Mouse (Mus musculus) heart, embryonic 14.5 days (tissue): Measurements from ENCODE around the gene Carhsp1. TPM values are rescaled to one million over a fixed set of nuclear protein-coding genes. Genes with fewer than 3 reads are reported as not detected.

Experiments
- ATAC-seq: fragments of 200-750 bp; cut with Nextera tagmentation; 2 replicates; pipeline ENCODE4 v1.8.0; 2017; ENCODE audit warnings: low read depth, moderate TSS enrichment; ENCODE audit not compliant: insufficient number of reproducible peaks, insufficient read depth, low FRiP score
- H3K27ac ChIP-seq, 2 experiments: fragments of 200-500 bp in 1 of 2; fragments of 300-500 bp in 1 of 2; sonication (generic) in 1 of 2; replicated peaks in 1 of 2; 2 replicates each; pipeline ENCODE4 v1.5.1; 2012 to 2014; ENCODE audit warnings: low read depth in 2 of 2, low read length in 2 of 2, control low read depth in 1 of 2, mild to moderate bottlenecking in 1 of 2, mixed read lengths in 1 of 2; ENCODE audit not compliant: control insufficient read depth in 1 of 2, insufficient read depth in 1 of 2
- H3K27me3 ChIP-seq: fragments of 300-500 bp; sonication (generic); 2 replicates; pipeline ENCODE4 v1.6.1; 2014; ENCODE audit warnings: mild to moderate bottlenecking, low read length, control low read depth; ENCODE audit not compliant: control insufficient read depth, insufficient read depth
- H3K36me3 ChIP-seq: fragments of 300-500 bp; sonication (generic); 2 replicates; pipeline ENCODE4 v1.6.1; 2014; ENCODE audit warnings: mild to moderate bottlenecking, control low read depth, low read length, mixed read lengths; ENCODE audit not compliant: control insufficient read depth, insufficient read depth
- H3K4me1 ChIP-seq, 2 experiments: fragments of 200-500 bp in 1 of 2; fragments of 300-500 bp in 1 of 2; sonication (generic) in 1 of 2; 2 replicates each; pipeline ENCODE4 v1.6.1; 2012 to 2014; ENCODE audit warnings: low read length in 2 of 2, control low read depth in 1 of 2, mixed read lengths in 1 of 2; ENCODE audit not compliant: control insufficient read depth in 2 of 2, insufficient read depth in 2 of 2
- H3K4me2 ChIP-seq: fragments of 300-500 bp; sonication (generic); 2 replicates; pipeline ENCODE4 v1.6.1; 2014; ENCODE audit warnings: mild to moderate bottlenecking, low read length
- H3K4me3 ChIP-seq, 2 experiments: fragments of 200-500 bp in 1 of 2; fragments of 300-500 bp in 1 of 2; sonication (generic) in 1 of 2; 2 replicates each; pipeline ENCODE4 v1.5.1; 2012 to 2014; ENCODE audit warnings: low read length in 2 of 2, mild to moderate bottlenecking in 2 of 2, control low read depth in 1 of 2, low read depth in 1 of 2, moderate library complexity in 1 of 2; ENCODE audit not compliant: control insufficient read depth in 1 of 2, insufficient read depth in 1 of 2
- H3K9ac ChIP-seq: fragments of 300-500 bp; sonication (generic); 2 replicates; pipeline ENCODE4 v1.6.1; 2014; ENCODE audit warnings: mild to moderate bottlenecking, low read length
- H3K9me3 ChIP-seq: fragments of 300-500 bp; sonication (generic); 2 replicates; pipeline ENCODE4 v1.6.1; 2016; ENCODE audit warnings: low read length, control low read depth; ENCODE audit not compliant: control insufficient read depth
- WGBS: fragments of 180-500 bp; shearing (Covaris S2); extraction: QIAGEN DNeasy Blood & Tissue Kit; methylation state at CpG from one replicate; pipeline ENCODE4 v1.1.7; 2014; 5-methylcytosine and 5-hydroxymethylcytosine counted together
- polyA plus RNA-seq: library from polyadenylated mRNA; unstranded; fragments of >200 nt; fragmentation: Nextera tagmentation; extraction: Ambion mirVana; gene quantifications from 2 replicates; pipeline ENCODE4 v1.2.1, GENCODE M21; 2014

Gene Carhsp1
- polyA plus RNA-seq, 1 experiment from 2014 or later = 31.3 TPM

- Histone ChIP-seq H3K9ac (no peak overlapping the region), H3K4me1 (no peaks in the 10 kb centered on the region), H3K9me3 (no peaks in the 10 kb centered on the region), H3K4me2 (no peak overlapping the region), H3K36me3 (peaks cover 97% of the 10 kb centered on the region), H3K4me3 (no peak overlapping the region), H3K27ac (no peak overlapping the region), H3K27me3 (no peaks in the 10 kb centered on the region)
- 74% methylated on average over 4 of the region's 4 CpGs for WGBS
- no peak for ATAC-seq
Observed at GRCm38 (mm10) chr16:8658349-8658748, 13.6 kb downstream of the Carhsp1 start.

DNA sequence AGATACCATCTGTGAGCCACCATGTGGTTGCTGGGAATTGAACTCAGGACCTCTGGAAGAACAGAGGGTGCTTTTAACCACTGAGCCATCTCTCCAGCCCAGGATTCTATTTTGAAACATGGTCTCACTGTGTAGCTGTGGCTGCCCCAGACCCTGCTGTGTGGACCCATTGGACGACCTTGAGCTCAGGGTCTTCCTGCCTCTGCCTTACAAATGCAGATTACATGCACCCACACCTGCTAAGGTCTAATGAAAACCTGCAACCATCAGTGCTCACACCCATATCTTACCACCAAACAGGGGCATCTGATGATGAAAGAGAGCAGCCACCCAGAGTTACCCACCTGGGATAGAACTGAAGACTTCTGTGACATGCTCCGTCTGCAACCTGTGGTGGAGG is 15.7 kb downstream of the Carhsp1 start:
- peaks cover 97% of the 10 kb centered on the region for H3K36me3 ChIP-seq
- ATAC-seq = no peak
- no peaks in the 10 kb centered on the region for H3K4me1 ChIP-seq
- H3K27me3 ChIP-seq = no peaks in the 10 kb centered on the region
- H3K4me3 ChIP-seq = no peak overlapping the region
- no peak overlapping the region for H3K4me2 ChIP-seq
- H3K9ac ChIP-seq = no peak overlapping the region
- 82% methylated on average over 2 of the region's 2 CpGs for WGBS
- no peaks in the 10 kb centered on the region for H3K9me3 ChIP-seq
- H3K27ac ChIP-seq = no peak overlapping the region

GRCm38 (mm10) chr16:8655599-8655998 is 16.4 kb downstream of the Carhsp1 start:
- Histone ChIP-seq H3K4me3 (no peak overlapping the region), H3K4me1 (no peaks in the 10 kb centered on the region), H3K27me3 (no peaks in the 10 kb centered on the region), H3K36me3 (peaks cover 98% of the 10 kb centered on the region), H3K9ac (no peak overlapping the region), H3K9me3 (no peaks in the 10 kb centered on the region), H3K27ac (no peak overlapping the region), H3K4me2 (no peak overlapping the region)
- 79% methylated on average over 9 of the region's 9 CpGs for WGBS
- ATAC-seq = no peak

DNA sequence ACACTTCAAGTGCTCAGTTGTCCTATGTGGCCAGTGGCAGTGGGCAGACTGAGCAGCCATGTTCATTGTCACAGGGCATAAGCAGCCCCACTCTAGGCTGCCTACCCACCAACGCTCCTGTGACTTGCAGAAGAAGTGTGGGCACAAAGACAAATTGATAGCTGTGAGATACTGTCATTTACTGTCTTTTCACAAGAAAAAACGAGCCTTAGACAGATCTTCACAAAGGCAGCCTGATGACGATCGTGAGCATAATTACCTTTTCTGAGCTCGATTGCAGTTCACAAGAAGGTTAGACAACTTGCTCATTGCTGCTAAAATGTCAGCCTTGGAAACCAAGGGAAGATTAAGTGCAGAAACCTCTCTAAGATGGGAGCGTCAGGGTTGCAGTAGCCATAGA is 16.8 kb downstream of the Carhsp1 start:
- Histone ChIP-seq H3K27me3 (no peaks in the 10 kb centered on the region), H3K36me3 (peaks cover 98% of the 10 kb centered on the region), H3K4me1 (no peaks in the 10 kb centered on the region), H3K4me2 (no peak overlapping the region), H3K9ac (no peak overlapping the region), H3K4me3 (no peak overlapping the region), H3K27ac (no peak overlapping the region), H3K9me3 (no peaks in the 10 kb centered on the region)
- WGBS = 87% methylated on average over 6 of the region's 6 CpGs
- ATAC-seq = no peak

DNA sequence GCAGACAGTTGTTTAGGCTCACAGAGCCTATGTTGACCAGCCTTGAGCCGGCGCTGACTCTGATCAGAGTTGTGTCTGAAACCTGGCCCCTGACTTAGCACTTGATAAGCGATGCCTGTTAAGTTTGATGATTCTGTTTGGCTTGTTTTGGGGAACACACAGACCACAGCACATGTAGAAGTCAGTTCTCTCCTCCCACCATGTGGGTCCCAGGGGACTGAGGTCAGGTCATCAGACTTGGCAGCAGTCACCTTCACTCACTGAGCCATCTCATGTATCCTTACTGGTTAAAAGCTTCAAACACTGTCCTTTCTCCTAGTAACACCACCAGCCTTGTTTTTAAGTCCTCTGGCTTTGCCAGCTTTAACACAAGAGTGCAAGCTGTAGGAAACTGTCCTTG is 21.9 kb downstream of the Carhsp1 start:
- H3K27ac ChIP-seq = no peak overlapping the region
- no peak overlapping the region for H3K9ac ChIP-seq
- H3K4me2 ChIP-seq = no peak overlapping the region
- H3K27me3 ChIP-seq = no peaks in the 10 kb centered on the region
- peaks cover 99% of the 10 kb centered on the region for H3K36me3 ChIP-seq
- ATAC-seq = no peak
- no peaks in the 10 kb centered on the region for H3K4me1 ChIP-seq
- H3K4me3 ChIP-seq = no peak overlapping the region
- no peaks in the 10 kb centered on the region for H3K9me3 ChIP-seq
- 91% methylated on average over 3 of the region's 3 CpGs for WGBS

DNA sequence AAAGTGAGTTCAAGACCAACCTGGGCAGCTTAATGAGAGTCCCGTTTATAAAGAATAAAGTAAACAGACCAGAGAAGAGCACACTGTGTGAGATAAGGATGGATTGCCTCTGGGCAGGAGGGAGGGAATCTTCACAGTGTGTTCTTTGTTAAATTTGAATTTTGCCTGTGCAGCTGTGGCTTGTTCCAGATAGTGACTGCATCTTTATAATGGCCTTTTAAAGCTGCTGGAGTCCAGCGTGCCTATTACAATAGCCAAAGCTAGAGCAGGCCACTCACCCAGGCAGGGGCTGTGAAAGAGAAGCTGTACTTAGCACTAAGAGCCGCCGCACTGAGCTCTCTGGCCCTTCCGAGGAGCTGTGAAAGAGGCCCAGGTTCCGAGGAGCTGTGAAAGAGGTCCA is 26.4 kb downstream of the Carhsp1 start:
- no peaks in the 10 kb centered on the region for H3K27me3 ChIP-seq
- no peak overlapping the region for H3K9ac ChIP-seq
- H3K4me3 ChIP-seq = no peak overlapping the region
- no peaks in the 10 kb centered on the region for H3K9me3 ChIP-seq
- ATAC-seq = no peak
- WGBS = 91% methylated on average over 6 of the region's 6 CpGs
- peaks cover 84% of the 10 kb centered on the region for H3K36me3 ChIP-seq
- H3K27ac ChIP-seq = no peak overlapping the region
- no peak overlapping the region for H3K4me2 ChIP-seq
- no peaks in the 10 kb centered on the region for H3K4me1 ChIP-seq

DNA sequence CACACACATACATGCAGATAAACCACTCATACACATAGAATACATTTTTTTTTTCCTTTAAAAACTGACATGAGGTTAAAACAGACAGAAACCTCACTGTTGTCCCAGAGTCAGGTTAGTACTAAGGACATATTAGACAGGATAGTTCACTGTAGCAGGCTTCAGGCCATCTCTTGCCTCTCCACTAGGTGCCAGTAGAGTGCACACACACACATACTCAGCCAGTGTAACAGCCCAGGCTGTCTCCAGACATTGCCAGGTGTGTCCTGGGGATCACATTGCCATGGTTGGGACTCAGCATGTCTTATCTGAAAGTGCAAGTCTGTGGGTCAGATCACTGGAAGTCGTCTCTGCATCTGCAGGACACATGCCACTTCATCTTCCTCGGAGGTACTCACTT is 28.1 kb downstream of the Carhsp1 start:
- H3K27ac ChIP-seq = no peak overlapping the region
- no peak overlapping the region for H3K4me3 ChIP-seq
- no peaks in the 10 kb centered on the region for H3K27me3 ChIP-seq
- H3K4me1 ChIP-seq = peaks cover 0 to 7% of the 10 kb centered on the region in 2 experiments; a peak in 2 of 4 replicates
- H3K36me3 ChIP-seq = peaks cover 67% of the 10 kb centered on the region
- H3K9ac ChIP-seq = no peak overlapping the region
- no peaks in the 10 kb centered on the region for H3K9me3 ChIP-seq
- 73% methylated on average over 2 of the region's 2 CpGs for WGBS
- no peak overlapping the region for H3K4me2 ChIP-seq
- ATAC-seq = no peak

- Histone ChIP-seq H3K27ac (no peak overlapping the region), H3K9me3 (no peaks in the 10 kb centered on the region), H3K4me3 (no peak overlapping the region), H3K4me1 (peaks cover 10 to 24% of the 10 kb centered on the region in 2 experiments), H3K36me3 (peaks cover 39% of the 10 kb centered on the region), H3K4me2 (no peak overlapping the region), H3K27me3 (no peaks in the 10 kb centered on the region), H3K9ac (no peak overlapping the region)
- WGBS = 79% methylated on average over 11 of the region's 11 CpGs
- ATAC-seq = no peak
Observed at GRCm38 (mm10) chr16:8639466-8640191, 32.3 kb downstream of the Carhsp1 start.
